Mouse (Mus musculus) neural tube, embryonic 10.5 days (tissue): Measurements from ENCODE around the gene Ankrd9.
A peak's percentile ranks its signal among the peaks of the same experiment; 100 is the strongest.

Experiments used
- DNase-seq: peaks from one replicate; pipeline ENCODE4 v3.0.0-alpha.2; 2017; ENCODE audit warnings: low spot score; ENCODE audit errors: extremely low spot score

Gene Ankrd9

DNA sequence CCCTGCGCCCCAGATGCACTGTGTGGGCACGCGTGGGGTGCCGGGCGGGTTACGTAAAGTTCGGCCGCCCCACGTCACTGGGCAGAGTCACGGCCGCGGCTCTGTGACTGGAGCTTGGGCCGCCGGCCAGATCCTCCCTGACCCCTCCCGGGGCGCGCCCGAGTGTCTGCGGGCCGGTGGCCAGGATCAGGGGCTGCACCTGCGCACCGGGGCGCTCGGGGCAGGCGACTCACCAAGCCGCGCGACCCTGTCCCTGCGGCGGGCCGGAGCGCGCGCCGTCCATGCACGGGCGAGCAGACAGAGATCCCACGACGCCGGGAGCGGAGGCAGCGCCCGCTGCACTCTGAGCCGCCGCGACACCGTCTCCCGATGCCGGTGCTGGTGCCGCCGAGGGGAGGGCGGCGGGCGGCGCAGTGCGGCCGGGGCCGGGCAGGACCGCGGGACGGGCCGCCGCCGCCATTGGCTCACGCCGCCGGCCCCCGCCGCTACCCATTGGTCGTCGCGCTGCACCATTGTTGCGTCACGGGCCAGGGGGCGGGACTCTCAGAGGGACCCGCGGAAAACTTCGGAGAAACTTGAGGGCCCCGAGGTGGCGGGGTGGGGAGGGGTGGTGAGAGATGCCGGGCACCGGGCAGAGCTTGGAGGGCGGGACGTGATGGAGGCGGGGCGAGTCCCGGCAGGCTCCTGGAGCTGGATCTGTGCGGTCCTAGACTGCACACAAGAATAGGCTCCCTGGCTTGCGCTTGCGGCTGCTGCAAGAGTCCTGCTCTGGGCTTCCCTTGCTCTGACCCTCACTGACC, at the start of gene Ankrd9:
Gene Ankrd9 (minus strand): TSS at position 434 of the 800 bp plus-strand sequence.
- peak; percentile 97 for DNase-seq

DNA sequence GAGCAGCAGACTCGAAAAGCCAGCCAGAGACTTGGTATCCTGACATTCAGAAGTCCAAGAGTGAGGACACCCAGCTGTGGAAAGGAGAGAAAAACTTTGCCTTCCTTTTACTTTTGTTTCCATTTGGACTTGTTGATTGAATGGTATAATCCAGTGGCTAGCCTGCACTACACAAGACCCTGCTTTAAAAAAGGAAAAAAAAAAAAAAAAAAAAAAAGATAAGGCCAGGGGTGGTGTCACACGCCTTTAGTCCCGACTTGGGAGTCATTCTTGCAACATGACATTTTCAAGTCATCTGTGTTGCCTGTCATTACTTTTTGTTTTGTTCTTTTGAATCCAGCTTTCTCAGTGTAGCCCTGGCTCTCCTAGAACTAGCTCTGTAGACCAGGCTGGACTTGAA, 42.7 kb upstream of the Ankrd9 start:
- no peak for DNase-seq

GRCm38 (mm10) chr12:111021138-111021537, 42.3 kb upstream of the Ankrd9 start:
- no peak for DNase-seq

GRCm38 (mm10) chr12:111019086-111019485, 40.2 kb upstream of the Ankrd9 start:
- DNase-seq = no peak

DNA sequence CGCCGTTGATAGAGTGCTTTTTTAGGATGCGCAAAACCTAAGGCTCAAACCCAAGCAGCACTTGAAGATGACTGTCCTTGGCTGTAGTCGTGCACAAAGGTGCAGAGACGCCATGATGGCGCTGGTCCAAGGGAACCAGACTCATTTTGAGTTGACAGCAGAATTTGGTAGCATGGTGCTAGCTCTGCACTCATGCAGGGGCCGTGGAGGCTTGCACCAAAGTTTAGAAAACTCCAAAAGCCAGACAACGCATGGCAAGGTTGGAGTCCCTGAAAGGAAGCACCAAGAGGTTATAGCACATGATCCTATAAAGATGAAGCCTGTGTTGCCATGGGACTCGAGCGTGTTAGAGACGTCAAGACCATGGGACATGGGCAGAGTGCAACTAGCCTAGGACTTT, 39.2 kb upstream of the Ankrd9 start:
- no peak for DNase-seq

DNA sequence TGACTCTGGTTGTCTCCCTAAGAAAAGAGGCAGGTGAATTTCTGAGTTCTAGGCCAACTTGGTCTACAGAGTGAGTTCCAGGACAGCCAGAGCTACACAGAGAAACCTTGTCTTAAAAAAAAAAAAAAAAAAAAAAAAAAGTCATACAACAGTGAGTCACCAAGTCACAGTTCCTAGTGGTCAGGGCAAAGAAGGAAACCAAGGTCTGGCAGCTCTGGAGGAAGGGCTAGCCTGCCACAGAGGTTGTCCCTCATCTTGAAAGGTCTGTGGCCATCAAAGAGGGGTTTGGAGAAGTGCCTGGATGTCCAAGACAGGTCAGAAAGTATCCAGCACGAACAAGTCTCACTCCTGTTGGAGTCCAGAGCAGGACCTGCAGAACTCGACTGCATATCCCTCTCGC, 38.0 kb upstream of the Ankrd9 start:
- no peak for DNase-seq

DNA sequence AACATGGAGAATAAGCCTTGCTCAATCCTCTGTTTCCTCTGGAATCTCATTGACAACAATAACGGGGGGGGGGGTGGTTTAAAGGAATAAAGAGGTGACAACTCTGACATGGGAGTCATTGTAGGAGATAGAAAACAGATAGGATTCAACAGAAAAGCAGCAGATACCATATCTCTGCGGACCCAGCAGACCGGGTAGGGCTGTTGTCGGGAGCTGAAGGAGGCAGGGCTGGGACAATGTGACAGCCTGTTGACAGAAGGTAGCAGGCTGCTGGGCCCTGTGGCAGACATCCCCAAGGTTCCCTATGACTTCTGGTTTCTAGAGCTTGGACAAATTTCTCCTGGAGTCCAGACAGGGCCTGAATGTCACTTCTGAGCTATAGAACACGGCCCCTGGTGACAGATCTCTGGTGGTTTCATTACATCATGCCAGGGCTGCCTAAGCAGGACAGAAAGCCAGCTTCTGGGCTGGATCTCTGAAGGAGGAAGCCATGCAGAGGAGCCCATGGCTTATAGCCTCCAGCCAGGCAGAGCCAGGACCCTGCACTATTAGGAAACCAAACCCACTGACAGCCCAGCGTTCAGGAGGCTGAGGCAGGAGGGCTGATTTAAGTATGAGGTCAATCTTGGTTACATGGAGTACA, 30.9 kb upstream of the Ankrd9 start:
- DNase-seq = no peak

- DNase-seq = no peak
Measured at GRCm38 (mm10) chr12:111008500-111009490, 30.0 kb upstream of the Ankrd9 start.

DNA sequence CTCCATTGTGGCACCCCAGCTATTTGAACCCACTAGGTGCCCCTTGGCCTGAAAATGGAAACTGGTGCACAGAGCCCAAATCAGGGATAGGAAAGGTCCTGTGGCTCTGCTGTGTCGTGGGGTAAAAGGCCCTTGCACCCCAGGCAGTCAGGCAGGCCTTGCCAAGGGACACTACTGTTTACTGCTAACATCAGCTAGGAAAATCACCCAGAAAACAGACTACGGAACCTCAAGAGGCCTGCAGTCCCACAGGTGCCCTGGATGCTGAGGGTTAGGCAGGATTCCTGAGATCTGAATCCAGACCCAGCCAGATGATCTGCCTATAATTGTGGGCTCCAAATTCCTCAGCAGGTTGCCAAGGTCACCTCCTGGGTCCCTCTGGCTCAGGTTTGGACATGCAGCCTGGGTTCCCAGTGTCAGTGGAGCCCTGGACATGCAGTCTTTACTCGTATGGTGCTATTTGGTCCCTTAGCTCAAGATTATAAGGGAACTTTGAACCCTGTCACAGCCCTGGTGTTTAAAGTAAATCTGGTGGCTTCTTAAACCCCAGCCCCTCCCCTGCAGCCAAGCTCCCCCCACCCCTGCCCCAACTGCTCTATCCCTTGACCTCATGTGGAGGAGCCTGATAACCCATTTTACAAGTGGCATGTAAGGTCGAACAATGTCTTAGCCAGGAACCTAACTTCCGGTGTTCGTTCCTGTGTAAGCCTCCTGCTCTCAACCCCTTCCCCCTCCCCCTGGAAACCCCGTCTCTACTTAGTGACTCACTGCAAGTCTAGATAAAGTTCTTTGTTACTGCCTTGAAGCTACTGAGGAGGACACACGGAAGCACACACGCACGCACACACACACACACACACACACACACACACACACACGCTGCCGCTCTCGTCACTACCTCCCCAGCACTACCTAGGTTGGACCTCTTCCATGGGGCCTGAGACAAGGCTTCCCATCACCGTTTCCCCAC, 28.6 kb upstream of the Ankrd9 start:
- no peak for DNase-seq

DNA sequence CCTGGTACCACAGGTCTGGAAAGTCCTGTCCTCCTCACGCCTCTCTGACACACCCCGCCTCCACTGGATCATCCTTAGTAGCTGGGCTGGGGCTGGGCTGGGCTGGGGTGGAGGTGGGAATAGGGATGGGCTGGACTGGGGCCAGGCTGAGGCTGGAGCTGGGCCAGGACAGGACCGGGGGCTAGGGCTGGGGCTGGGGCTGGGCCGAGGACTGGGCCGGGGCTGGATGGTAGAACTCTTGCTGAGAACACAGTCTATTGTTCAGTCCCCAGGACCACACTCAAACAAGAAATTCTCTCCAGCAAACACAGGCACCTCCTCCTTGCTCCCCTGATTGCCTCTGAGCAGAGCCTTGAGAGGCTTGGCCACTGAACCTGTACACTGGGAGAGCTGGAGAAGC, 27.5 kb upstream of the Ankrd9 start:
- DNase-seq = no peak

DNA sequence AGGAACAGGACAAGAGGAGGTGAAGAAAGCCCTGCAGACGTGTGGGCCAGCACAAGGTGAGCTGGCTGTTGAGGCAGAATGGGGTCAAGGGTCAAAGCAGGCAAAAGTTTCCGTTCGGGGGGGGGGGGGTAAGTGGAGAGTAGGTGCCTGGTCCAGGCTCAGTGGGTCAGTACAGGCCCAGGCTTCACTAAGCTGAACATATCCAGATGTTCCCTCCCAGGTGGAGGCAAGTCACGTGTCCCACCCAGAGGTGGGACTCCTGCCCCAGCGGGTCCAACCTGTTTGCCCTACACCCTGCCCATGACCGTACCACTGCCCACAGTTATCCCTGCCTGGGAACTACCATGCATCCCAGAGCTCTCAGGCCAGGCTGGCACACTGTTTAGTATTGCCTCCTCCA, 27.0 kb upstream of the Ankrd9 start:
- no peak for DNase-seq

- DNase-seq = no peak
Measured at GRCm38 (mm10) chr12:111004142-111004541, 25.3 kb upstream of the Ankrd9 start.

- no peak for DNase-seq
Measured at GRCm38 (mm10) chr12:111000956-111001355, 22.1 kb upstream of the Ankrd9 start.

- no peak for DNase-seq
Measured at GRCm38 (mm10) chr12:110999820-111000219, 21.0 kb upstream of the Ankrd9 start.

- no peak for DNase-seq
Measured at GRCm38 (mm10) chr12:110998092-110998491, 19.3 kb upstream of the Ankrd9 start.

DNA sequence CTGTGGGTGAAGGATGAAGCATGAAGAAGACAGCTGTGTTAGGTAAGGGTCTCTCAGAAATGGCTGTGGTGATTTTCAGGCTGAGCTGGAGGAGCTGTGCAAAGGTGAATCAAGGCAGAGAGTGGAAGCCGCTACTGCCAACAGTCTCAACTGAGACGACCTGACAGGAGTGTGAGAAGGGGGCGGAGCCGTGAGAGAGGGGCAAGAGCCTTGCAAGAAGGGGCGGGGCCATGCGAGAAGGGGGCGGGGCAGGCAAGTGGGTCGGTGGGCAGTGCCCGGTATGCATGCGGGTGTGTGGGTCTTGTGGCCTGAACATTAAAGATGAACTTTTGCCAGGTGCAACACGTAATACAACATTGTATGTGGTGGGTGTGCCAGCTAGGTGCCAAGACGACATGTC, 15.8 kb upstream of the Ankrd9 start:
- DNase-seq = no peak

DNA sequence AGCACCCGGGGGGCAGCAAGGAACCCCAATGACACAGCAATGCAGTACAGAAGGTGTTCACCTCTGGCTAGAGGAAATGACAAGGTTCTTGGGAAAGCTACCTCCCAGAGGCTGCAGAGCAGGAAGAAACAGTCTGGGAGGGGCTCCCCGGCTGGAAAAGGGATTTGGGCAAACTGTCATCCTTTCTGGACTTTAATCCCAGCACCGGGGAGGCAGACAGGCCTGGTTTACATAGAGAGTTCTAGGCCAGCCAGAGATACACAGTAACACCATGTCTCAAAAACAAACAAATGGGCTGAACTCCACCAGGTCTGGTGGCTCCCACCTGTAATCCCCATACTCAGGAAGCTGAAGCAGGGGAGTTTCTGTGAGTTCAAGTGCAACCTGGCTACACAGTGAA, 14.4 kb upstream of the Ankrd9 start:
- no peak for DNase-seq

GRCm38 (mm10) chr12:110992771-110993170, 13.9 kb upstream of the Ankrd9 start:
- DNase-seq = no peak

GRCm38 (mm10) chr12:110992128-110992553, 13.3 kb upstream of the Ankrd9 start:
- peak; percentile 96 for DNase-seq

DNA sequence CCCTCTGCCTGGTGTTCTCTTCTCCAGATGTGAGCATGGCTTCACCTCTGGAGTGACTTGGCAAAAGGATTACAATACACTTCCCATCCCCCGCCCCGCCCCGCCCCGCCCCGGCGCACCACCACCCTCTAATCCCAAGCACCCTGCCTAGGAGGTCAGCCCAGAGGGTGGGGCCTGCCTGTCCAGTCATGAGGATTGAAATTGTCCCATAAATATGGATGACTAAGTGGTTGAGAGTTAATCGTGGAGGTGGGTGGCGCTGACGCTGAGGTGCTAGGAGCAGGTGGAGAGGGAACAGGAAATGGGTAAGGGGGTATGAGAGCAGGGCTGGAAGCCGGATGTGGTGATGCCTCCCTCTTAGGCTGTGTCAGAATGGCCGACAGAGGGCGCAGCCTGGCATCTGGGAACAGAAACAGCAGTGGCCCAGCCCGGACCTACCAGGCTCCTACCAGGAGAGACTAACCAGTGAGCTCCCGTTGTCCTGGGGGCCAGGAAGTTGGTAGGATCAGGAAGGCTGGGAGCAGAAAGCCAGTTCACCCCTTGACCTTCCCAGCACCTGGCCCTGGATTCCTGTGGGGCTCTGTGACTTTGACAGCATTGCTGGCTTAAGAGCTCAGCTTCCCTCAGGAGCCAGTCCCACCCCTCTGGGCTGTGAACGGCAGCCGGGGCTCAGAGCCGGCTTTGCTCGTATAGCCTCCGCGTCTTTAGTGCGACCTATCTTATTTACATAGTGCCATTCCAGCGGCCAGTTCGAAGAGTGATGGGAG, 12.7 kb upstream of the Ankrd9 start:
- DNase-seq = peak; percentile 88
